Mouse (Mus musculus): ENCODE measurements around the gene Vmn2r101.

Gene Vmn2r101

DNA sequence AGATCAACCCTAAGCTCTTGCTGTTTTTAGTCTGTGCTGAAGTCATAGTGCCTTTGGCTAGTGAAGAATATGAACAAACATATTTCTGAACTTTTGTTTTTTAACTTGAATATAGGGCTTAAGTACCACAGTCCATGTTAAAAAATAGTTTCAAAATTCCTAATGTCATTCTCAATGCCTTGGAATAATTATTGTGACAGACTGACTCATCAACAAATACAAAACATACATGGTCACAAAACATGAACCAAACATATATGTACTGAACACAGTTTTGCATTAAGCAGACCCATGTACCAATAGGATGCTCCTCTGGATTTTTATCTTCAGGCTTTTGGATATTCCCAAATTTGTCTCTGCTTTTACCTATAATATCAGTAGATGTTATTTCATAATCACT, at the start of gene Vmn2r101:
Gene Vmn2r101, plus strand, starts transcription at position 301 of the 400 bp plus-strand sequence.
- no peak for DNase-seq (ENCODE audit: low read depth, low spot score)

DNA sequence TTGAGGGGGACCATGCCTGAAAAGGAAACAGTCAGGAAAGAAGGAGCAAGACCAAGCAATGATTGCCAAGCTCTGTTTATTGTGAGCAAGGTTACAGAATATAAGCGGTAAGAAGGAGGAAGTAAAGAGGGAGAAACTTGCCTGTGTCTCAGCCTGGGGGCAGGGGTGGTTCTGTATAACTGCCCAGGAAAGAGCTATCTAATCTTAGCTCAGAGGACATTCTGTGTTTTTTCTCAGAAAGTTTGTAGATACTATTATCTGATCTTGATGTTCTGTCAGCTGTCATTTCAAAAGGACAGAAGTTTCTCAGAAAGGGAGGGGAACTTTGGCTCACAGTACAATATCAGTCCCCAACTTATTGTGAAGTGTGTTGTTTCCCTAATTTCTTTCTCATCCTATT, 52.3 kb downstream of the Vmn2r101 start:
- DNase-seq (ENCODE audit: low read depth, low spot score), result no peak

DNA sequence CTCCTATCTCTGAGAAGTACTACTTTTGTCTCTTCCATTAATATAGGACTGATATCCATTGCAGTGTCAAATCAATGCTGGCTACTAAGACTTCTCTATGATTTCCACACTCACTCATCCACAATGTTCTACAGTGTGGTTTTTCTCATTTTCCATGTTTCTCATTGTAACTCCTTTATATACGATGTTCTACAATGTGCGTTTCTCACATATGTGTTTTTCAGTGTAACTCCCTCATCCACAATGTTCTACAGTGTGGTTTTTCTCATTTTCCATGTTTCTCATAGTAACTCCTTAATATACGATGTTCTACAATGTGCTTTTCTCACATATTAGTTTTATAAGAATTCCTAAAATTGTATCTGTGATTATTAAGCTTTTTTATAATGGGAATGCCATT, 81.4 kb downstream of the Vmn2r101 start:
- DNase-seq (ENCODE audit: low read depth, low spot score), result no peak

DNA sequence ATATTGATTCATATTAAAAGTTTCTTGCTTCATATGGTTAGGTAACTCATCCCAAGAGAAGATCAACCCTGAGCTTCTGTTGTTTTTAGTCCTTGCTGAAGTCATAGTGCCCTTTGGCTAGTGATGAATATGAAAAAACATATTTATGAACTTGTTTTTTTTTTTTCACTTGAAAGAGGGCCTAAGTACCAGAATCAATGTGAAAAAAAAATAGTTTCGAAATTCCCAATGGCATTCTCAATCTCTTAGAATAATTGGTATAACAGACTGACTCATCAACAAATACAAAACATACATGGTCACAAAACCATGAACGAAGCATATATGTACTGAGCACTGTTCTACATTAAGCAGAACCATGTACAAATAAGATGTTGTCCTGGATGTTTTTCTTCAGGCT, 83.0 kb downstream of the Vmn2r101 start, which contains the start of gene Vmn2r102:
Gene Vmn2r102, plus strand, starts transcription at position 301 of the 400 bp plus-strand sequence.
- DNase-seq (ENCODE audit: low read depth, low spot score), result no peak

Data from embryo, embryonic 11.5 days (tissue).